Mouse (Mus musculus): ENCODE results near the gene Il21. TPM values are rescaled to one million over a fixed set of nuclear protein-coding genes. Genes with fewer than 3 reads are reported as not detected.

Gene Il21
- polyA plus RNA-seq, 1 experiment from 2014 or later: not detected

GRCm38 (mm10) chr3:37173285-37173684 lies 59.2 kb downstream of the Il21 start:
- H3K4me3 ChIP-seq (ENCODE audit: control insufficient read depth in 1 of 2, insufficient read depth in 1 of 2, low read depth in 1 of 2, low read length in 2 of 2): no peak overlapping the region
- WGBS: 76% methylated on average over 8 of the region's 8 CpGs
- no peaks in the 10 kb centered on the region for H3K9me3 ChIP-seq (ENCODE audit: control insufficient read depth, low read length)
- H3K27me3 ChIP-seq (ENCODE audit: control insufficient read depth, insufficient read depth, low read length): no peaks in the 10 kb centered on the region
- no peak overlapping the region for H3K4me2 ChIP-seq (ENCODE audit: low read length)
- H3K9ac ChIP-seq (ENCODE audit: low read length): no peak overlapping the region
- H3K36me3 ChIP-seq (ENCODE audit: control insufficient read depth, insufficient read depth, low read length): no peaks in the 10 kb centered on the region
- no peaks in the 10 kb centered on the region for H3K4me1 ChIP-seq (ENCODE audit: control insufficient read depth in 2 of 2, insufficient read depth in 2 of 2, low read length in 2 of 2)
- ATAC-seq (ENCODE audit: insufficient number of reproducible peaks, insufficient read depth, low FRiP score, low read depth): no peak
- H3K27ac ChIP-seq (replicated peaks in 1 of 2; ENCODE audit: control insufficient read depth in 1 of 2, insufficient read depth in 1 of 2, low read depth in 2 of 2, low read length in 2 of 2): no peak overlapping the region

Small RNA genes within 50 kb of the gene (microRNA-seq; reads per million reads assigned to microRNA genes)
- not detected for gene Gm24169

Other genes starting within 250 kb of the Il21 start
- 0.43 and 0.69 TPM in 2 replicates for gene Adad1, start 169.1 kb downstream of the Il21 start, polyA plus RNA-seq (2014; fragmentation: Nextera tagmentation; extraction: Ambion mirVana)
- 0.49 and 0.50 TPM in 2 replicates for gene Il2, start 106.7 kb downstream of the Il21 start, polyA plus RNA-seq (2014; fragmentation: Nextera tagmentation; extraction: Ambion mirVana)
- gene Bbs12, start 79.9 kb upstream of the Il21 start, polyA plus RNA-seq (2014; fragmentation: Nextera tagmentation; extraction: Ambion mirVana): 4.9 TPM in 2 replicates
- 0.50 and 0.67 TPM in 2 replicates for gene Cetn4, start 80.1 kb upstream of the Il21 start, polyA plus RNA-seq (2014; fragmentation: Nextera tagmentation; extraction: Ambion mirVana)
- 1.7 and 2.2 TPM in 2 replicates for gene Fgf2, start 115.7 kb upstream of the Il21 start, polyA plus RNA-seq (2014; fragmentation: Nextera tagmentation; extraction: Ambion mirVana)
- 19.7 and 20.6 TPM in 2 replicates for gene Spata5, start 187.3 kb upstream of the Il21 start, polyA plus RNA-seq (2014; fragmentation: Nextera tagmentation; extraction: Ambion mirVana)
- 12.8 and 13.6 TPM in 2 replicates for gene Nudt6, start 187.6 kb upstream of the Il21 start, polyA plus RNA-seq (2014; fragmentation: Nextera tagmentation; extraction: Ambion mirVana)